Mouse (Mus musculus) kidney, postnatal 14 days (tissue): Measurements from ENCODE around the gene Ptgfrn.

Experiments
- DNase-seq: peaks from one replicate; pipeline ENCODE4 v3.0.0; 2022; ENCODE audit warnings: mixed read lengths

Ptgfrn gene

DNA sequence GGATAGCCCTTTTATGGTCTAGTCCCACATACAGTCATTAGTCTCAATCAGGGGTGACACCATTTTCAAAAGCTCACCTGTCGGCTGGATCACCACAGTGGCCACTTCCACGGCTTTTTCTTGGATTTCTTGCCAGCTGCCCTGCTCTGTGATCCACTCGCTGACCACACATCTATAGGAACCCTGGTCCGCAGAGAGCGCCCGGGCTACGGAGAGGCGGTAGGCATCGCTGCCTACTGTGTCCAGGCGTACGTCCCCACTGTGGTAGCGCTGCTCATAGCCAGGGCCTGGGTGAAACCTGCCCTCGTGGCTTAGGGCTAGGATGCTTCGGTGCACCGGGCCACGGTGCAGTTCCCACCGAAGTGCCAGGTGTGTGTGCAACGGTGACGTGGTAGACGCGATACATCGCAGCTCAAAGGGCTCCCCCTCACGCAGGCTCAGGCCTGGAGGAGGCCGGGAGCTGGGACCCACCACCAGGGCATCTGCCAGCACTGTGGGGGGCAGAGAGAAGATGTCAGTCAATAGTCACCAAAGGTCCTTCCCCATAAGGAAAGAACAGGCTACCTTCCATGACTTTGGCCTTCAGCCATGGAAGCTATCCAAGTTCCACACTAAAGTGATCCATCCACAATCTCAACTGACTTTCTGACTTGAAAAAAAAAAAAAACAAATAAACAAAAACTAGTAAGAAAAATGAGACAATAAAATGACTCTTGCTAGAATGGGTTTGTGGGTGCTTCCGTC, 32.9 kb downstream of the Ptgfrn start:
- peak; percentile 49 for DNase-seq

- no peak for DNase-seq
These were observed 34.2 kb downstream of the Ptgfrn start for GRCm38 (mm10) chr3:101075866-101076265.

- DNase-seq: no peak
These were observed 36.7 kb downstream of the Ptgfrn start for GRCm38 (mm10) chr3:101073384-101073783.

- DNase-seq: no peak
These were observed 37.4 kb downstream of the Ptgfrn start for GRCm38 (mm10) chr3:101072506-101073215.

- DNase-seq: no peak
These were observed 38.5 kb downstream of the Ptgfrn start for GRCm38 (mm10) chr3:101071576-101071975.

GRCm38 (mm10) chr3:101070796-101071235, 39.3 kb downstream of the Ptgfrn start:
- DNase-seq: no peak

- DNase-seq: peak; percentile 48
These were observed 39.8 kb downstream of the Ptgfrn start for GRCm38 (mm10) chr3:101070230-101070795.

- no peak for DNase-seq
These were observed 41.4 kb downstream of the Ptgfrn start for GRCm38 (mm10) chr3:101068701-101069100.

GRCm38 (mm10) chr3:101066175-101066574, 43.9 kb downstream of the Ptgfrn start:
- no peak for DNase-seq

- DNase-seq: no peak
These were observed 48.1 kb downstream of the Ptgfrn start for GRCm38 (mm10) chr3:101061865-101062585.

GRCm38 (mm10) chr3:101059214-101059613, 50.9 kb downstream of the Ptgfrn start:
- DNase-seq: no peak

- DNase-seq: no peak
These were observed 51.9 kb downstream of the Ptgfrn start for GRCm38 (mm10) chr3:101058203-101058602.

DNA sequence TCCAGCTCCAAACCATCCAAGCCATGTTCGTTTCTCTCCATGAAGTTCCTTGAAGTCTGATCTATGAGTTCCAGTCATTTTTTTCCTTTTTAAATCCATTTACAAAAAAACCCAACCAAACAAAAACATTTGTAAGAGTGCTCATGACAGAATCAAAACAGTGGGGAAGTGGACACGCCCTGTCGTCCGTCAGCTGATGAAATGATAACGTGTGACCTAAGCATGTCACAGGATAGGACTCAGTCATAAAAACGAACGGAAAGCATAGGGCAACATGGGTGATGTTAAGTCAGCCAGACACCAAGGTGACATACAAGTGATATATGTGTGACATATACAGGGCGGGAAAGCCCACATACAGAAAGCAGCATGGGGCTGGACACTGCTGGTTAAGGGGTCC, 54.9 kb downstream of the Ptgfrn start:
- DNase-seq: no peak

- no peak for DNase-seq
These were observed 58.5 kb downstream of the Ptgfrn start for GRCm38 (mm10) chr3:101051601-101052000.

GRCm38 (mm10) chr3:101049997-101050396, 60.1 kb downstream of the Ptgfrn start:
- DNase-seq: no peak

GRCm38 (mm10) chr3:101048781-101049180, 61.3 kb downstream of the Ptgfrn start:
- DNase-seq: no peak

- DNase-seq: peak; percentile 21
These were observed 62.3 kb downstream of the Ptgfrn start for GRCm38 (mm10) chr3:101047586-101048275.

- DNase-seq: no peak
These were observed 64.6 kb downstream of the Ptgfrn start for GRCm38 (mm10) chr3:101045431-101045830.

GRCm38 (mm10) chr3:101044686-101045085, 65.4 kb downstream of the Ptgfrn start:
- DNase-seq: peak; percentile 15

GRCm38 (mm10) chr3:101041997-101042396, 68.1 kb downstream of the Ptgfrn start:
- no peak for DNase-seq

- DNase-seq: no peak
These were observed 72.0 kb downstream of the Ptgfrn start for GRCm38 (mm10) chr3:101037984-101038545.

DNA sequence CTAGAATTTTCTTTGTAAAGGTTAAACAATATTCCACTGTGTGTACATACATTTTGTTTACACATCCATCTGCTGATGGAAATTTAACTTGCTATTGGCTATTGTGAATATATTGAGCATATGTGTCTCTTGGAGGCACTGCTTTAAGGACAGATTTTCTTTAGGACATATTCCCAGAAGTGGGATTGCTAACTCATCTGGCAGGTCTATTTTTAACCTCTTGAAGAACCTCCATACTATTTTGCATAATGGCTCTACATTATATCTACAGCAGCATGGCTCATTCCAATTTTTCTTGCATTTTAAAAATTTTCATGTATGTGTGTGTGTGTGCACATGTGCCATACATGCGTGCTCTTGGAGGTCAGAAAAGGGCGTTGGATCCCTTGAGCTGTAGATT, 74.1 kb downstream of the Ptgfrn start:
- DNase-seq: no peak
